Mouse (Mus musculus): ENCODE results near the gene Dhh. TPM values are rescaled to one million over a fixed set of nuclear protein-coding genes. Genes with fewer than 3 reads are reported as not detected.

Gene Dhh
- polyA plus RNA-seq, 1 experiment: 0.60 TPM

GRCm38 (mm10) chr15:98886667-98887387 lies 11.5 kb downstream of the Dhh start:
- H3K27ac ChIP-seq (ENCODE audit: control insufficient read depth, insufficient read depth, low read depth, low read length, poor library complexity): no peak overlapping the region
- TF ChIP-seq POLR2A (IDR thresholded peaks at IDR 0.05; ENCODE audit: borderline replicate concordance, control insufficient read depth, low read depth, low read length) (no peak), CTCF (IDR thresholded peaks at IDR 0.05; ENCODE audit: control insufficient read depth, insufficient read depth, low read length) (no peak)
- no peaks in the 10 kb centered on the region for H3K4me1 ChIP-seq (ENCODE audit: control insufficient read depth, insufficient read depth, low read length)
- no peak overlapping the region for H3K4me3 ChIP-seq (replicated peaks; ENCODE audit: control insufficient read depth, low read depth, low read length)
- WGBS: 75% methylated on average over 8 of the region's 8 CpGs

- WGBS: 83% methylated on average over 1 of the region's 1 CpGs
- TF ChIP-seq CTCF (IDR thresholded peaks at IDR 0.05; ENCODE audit: control insufficient read depth, insufficient read depth, low read length) (no peak), POLR2A (IDR thresholded peaks at IDR 0.05; ENCODE audit: borderline replicate concordance, control insufficient read depth, low read depth, low read length) (no peak)
- H3K4me3 ChIP-seq (replicated peaks; ENCODE audit: control insufficient read depth, low read depth, low read length): no peak overlapping the region
- H3K27ac ChIP-seq (ENCODE audit: control insufficient read depth, insufficient read depth, low read depth, low read length, poor library complexity): no peak overlapping the region
- H3K4me1 ChIP-seq (ENCODE audit: control insufficient read depth, insufficient read depth, low read length): no peaks in the 10 kb centered on the region; the same call in 1 of the 2 replicates
Measured at GRCm38 (mm10) chr15:98884106-98884505, 14.2 kb downstream of the Dhh start.

GRCm38 (mm10) chr15:98883661-98884060 lies 14.7 kb downstream of the Dhh start:
- Histone ChIP-seq H3K27ac (ENCODE audit: control insufficient read depth, insufficient read depth, low read depth, low read length, poor library complexity) (no peak overlapping the region), H3K4me3 (replicated peaks; ENCODE audit: control insufficient read depth, low read depth, low read length) (no peak overlapping the region), H3K4me1 (ENCODE audit: control insufficient read depth, insufficient read depth, low read length) (no peaks in the 10 kb centered on the region; the same call in 1 of the 2 replicates)
- TF ChIP-seq CTCF (IDR thresholded peaks at IDR 0.05; ENCODE audit: control insufficient read depth, insufficient read depth, low read length) (no peak), POLR2A (IDR thresholded peaks at IDR 0.05; ENCODE audit: borderline replicate concordance, control insufficient read depth, low read depth, low read length) (no peak)

GRCm38 (mm10) chr15:98881656-98882008 lies 16.7 kb downstream of the Dhh start:
- Histone ChIP-seq H3K4me3 (replicated peaks; ENCODE audit: control insufficient read depth, low read depth, low read length) (no peak overlapping the region), H3K27ac (ENCODE audit: control insufficient read depth, insufficient read depth, low read depth, low read length, poor library complexity) (no peak overlapping the region), H3K4me1 (ENCODE audit: control insufficient read depth, insufficient read depth, low read length) (no peaks in the 10 kb centered on the region; the same call in 1 of the 2 replicates)
- 24% methylated on average over 5 of the region's 5 CpGs for WGBS
- no peak for TF ChIP-seq CTCF (IDR thresholded peaks at IDR 0.05; ENCODE audit: control insufficient read depth, insufficient read depth, low read length)
- no peak for TF ChIP-seq POLR2A (IDR thresholded peaks at IDR 0.05; ENCODE audit: borderline replicate concordance, control insufficient read depth, low read depth, low read length)

GRCm38 (mm10) chr15:98880978-98881655 lies 17.2 kb downstream of the Dhh start:
- Histone ChIP-seq H3K4me3 (replicated peaks; ENCODE audit: control insufficient read depth, low read depth, low read length) (peak overlapping the region; percentile 92), H3K27ac (ENCODE audit: control insufficient read depth, insufficient read depth, low read depth, low read length, poor library complexity) (peak overlapping the region; percentile 81), H3K4me1 (ENCODE audit: control insufficient read depth, insufficient read depth, low read length) (no peaks in the 10 kb centered on the region; the same call in 1 of the 2 replicates)
- WGBS: 0% methylated on average over 48 of the region's 48 CpGs
- TF ChIP-seq POLR2A (IDR thresholded peaks at IDR 0.05; ENCODE audit: borderline replicate concordance, control insufficient read depth, low read depth, low read length) (peak; percentile 72; the same call in 1 of the 2 replicates), CTCF (IDR thresholded peaks at IDR 0.05; ENCODE audit: control insufficient read depth, insufficient read depth, low read length) (peak; percentile 37; the same call in 1 of the 2 replicates)

- WGBS: 28% methylated on average over 3 of the region's 3 CpGs
- no peak overlapping the region for H3K27ac ChIP-seq (ENCODE audit: control insufficient read depth, insufficient read depth, low read depth, low read length, poor library complexity)
Measured at GRCm38 (mm10) chr15:98877331-98877730, 21.0 kb downstream of the Dhh start.

GRCm38 (mm10) chr15:98871916-98872888 lies 26.1 kb downstream of the Dhh start:
- WGBS: 1% methylated on average over 51 of the region's 51 CpGs
- Histone ChIP-seq H3K4me3 (replicated peaks; ENCODE audit: control insufficient read depth, low read depth, low read length) (peak overlapping the region; percentile 72), H3K27ac (ENCODE audit: control insufficient read depth, insufficient read depth, low read depth, low read length, poor library complexity) (peak overlapping the region; percentile 90), H3K4me1 (ENCODE audit: control insufficient read depth, insufficient read depth, low read length) (peaks cover 4% of the 10 kb centered on the region)
- TF ChIP-seq POLR2A (IDR thresholded peaks at IDR 0.05; ENCODE audit: borderline replicate concordance, control insufficient read depth, low read depth, low read length) (no peak), CTCF (IDR thresholded peaks at IDR 0.05; ENCODE audit: control insufficient read depth, insufficient read depth, low read length) (0 out of 2 replicates have a peak, but pooled peaks have one; percentile 1)

More at GRCm38 (mm10) chr15:98877331-98877730, 21.0 kb downstream of the Dhh start:
- H3K4me3 ChIP-seq (replicated peaks; ENCODE audit: control insufficient read depth, low read depth, low read length): no peak overlapping the region
- TF ChIP-seq POLR2A (IDR thresholded peaks at IDR 0.05; ENCODE audit: borderline replicate concordance, control insufficient read depth, low read depth, low read length): no peak
- TF ChIP-seq CTCF (IDR thresholded peaks at IDR 0.05; ENCODE audit: control insufficient read depth, insufficient read depth, low read length): peak; percentile 14; the same call in 1 of the 2 replicates
- H3K4me1 ChIP-seq (ENCODE audit: control insufficient read depth, insufficient read depth, low read length): no peaks in the 10 kb centered on the region; the same call in 1 of the 2 replicates
